Mouse (Mus musculus) liver, embryonic 18 days (tissue): ENCODE data around the gene Gm3012. TPM values are rescaled to one million over a fixed set of nuclear protein-coding genes. Genes with fewer than 3 reads are reported as not detected.

Experiments used
- polyA plus RNA-seq: library from polyadenylated mRNA; depleted of rRNA; stranded (reverse); fragments of >200 nt; gene quantifications from 2 replicates; pipeline ENCODE4 v1.2.3, GENCODE M21; 2012; rRNA removed

Gm3012 gene
- polyA plus RNA-seq, result not detected in 2 replicates

DNA sequence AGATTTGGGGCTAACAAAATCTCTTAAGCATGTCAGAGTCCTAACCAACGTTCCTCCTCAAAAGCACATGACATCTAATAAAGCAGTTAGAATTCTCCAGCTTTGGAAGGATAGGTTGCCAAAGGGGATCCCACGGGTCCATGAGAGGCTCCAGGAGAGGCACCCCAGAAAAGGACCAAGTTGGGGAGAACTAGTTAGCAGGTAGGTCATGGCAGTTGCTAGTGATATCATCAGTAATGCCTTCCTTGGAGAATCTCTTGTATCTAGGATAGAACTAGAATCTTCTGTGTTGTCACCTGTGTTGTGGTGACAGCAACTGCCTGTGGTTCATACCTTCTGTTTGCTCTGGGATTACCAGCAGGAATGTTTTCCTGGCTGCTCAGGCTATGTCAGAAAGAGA, at the start of gene Gm3012:
Gene Gm3012, plus strand, starts transcription at position 301 of the 400 bp plus-strand sequence.

GRCm38 (mm10) chr14:3651730-3652129, 17.4 kb downstream of the Gm3012 start, which contains the start of gene Gm3020:
TSS of gene Gm3020 (plus strand) at chr14:3652030.

DNA sequence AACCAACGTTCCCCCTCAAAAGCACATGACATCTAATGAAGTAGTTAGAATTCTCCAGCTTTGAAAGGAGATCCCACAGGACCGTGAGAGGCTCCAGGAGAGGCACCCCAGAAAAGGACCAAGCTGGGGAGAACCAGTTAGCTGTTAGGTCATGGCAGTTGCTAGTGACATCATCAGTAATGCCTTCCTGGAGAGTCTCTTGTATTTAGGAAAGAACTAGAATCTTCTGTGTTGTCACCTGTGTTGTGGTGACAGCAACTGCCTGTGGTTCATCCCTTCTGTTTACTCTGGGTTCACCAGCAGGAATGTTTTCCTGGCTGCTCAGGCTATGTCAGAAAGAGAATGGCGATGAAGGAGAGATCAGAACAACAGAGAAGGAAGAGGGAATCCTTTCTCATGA, 54.2 kb downstream of the Gm3012 start, which contains the start of gene Gm3043:
Gene Gm3043, plus strand, starts transcription at position 301 of the 400 bp plus-strand sequence.

Other genes starting within 250 kb of the Gm3012 start
- gene Gm10413, start 239.4 kb upstream of the Gm3012 start, polyA plus RNA-seq, result not detected in 2 replicates
- 0.02 TPM in 1 of 2 replicates, not detected in the other for gene Gm10409, start 221.9 kb upstream of the Gm3012 start, polyA plus RNA-seq
- gene Gm3005, start 206.4 kb upstream of the Gm3012 start, polyA plus RNA-seq, result 0.02 and 0.04 TPM in 2 replicates
- not detected in 2 replicates for gene Gm10408, start 185.1 kb upstream of the Gm3012 start, polyA plus RNA-seq
- 0.02 TPM in 1 of 2 replicates, not detected in the other for gene Gm3020, start 17.5 kb downstream of the Gm3012 start, polyA plus RNA-seq
- gene Gm3043, start 54.3 kb downstream of the Gm3012 start, polyA plus RNA-seq, result not detected in 2 replicates
- gene Gm3002, start 175.6 kb downstream of the Gm3012 start, polyA plus RNA-seq, result not detected in 2 replicates
- gene Gm3033, start 211.7 kb downstream of the Gm3012 start, polyA plus RNA-seq, result not detected in 2 replicates
- gene Gm2916, start 249.7 kb downstream of the Gm3012 start, polyA plus RNA-seq, result not detected in 2 replicates